Mouse (Mus musculus) liver, embryonic 15.5 days (tissue): ENCODE results near the gene Mvk. TPM values are rescaled to one million over a fixed set of nuclear protein-coding genes. Genes with fewer than 3 reads are reported as not detected.

ENCODE experiments used
- microRNA-seq: library from miRNA; unstranded; fragments of <30 nt; microRNA quantifications from one replicate; pipeline ENCODE4, GENCODE M21; 2016
- polyA plus RNA-seq: library from polyadenylated mRNA; unstranded; fragments of >200 nt; fragmentation: Nextera tagmentation; extraction: Ambion mirVana; gene quantifications from 2 replicates; pipeline ENCODE4 v1.2.1, GENCODE M21; 2015

The Mvk gene
- polyA plus RNA-seq, 1 experiment from 2014 or later = 32.7 TPM

Small RNAs within 50 kb of the gene (microRNA-seq; reads per million reads assigned to microRNA genes)
- gene Mir7027 = not detected

Other genes with a start within 250 kb of the Mvk start
- gene Foxn4, start 170.5 kb upstream of the Mvk start, polyA plus RNA-seq = not detected in 2 replicates
- gene Myo1h, start 155.1 kb upstream of the Mvk start, polyA plus RNA-seq = 0.40 and 0.62 TPM in 2 replicates
- gene Kctd10, start 63.8 kb upstream of the Mvk start, polyA plus RNA-seq = 21.1 and 22.6 TPM in 2 replicates
- 17.1 and 18.4 TPM in 2 replicates for gene Ube3b, start 63.7 kb upstream of the Mvk start, polyA plus RNA-seq
- gene Mmab, start 209 bp upstream of the Mvk start, polyA plus RNA-seq = 10.3 and 11.0 TPM in 2 replicates
- gene Fam222a, start 123.7 kb downstream of the Mvk start, polyA plus RNA-seq = 0.50 and 0.73 TPM in 2 replicates
- gene Trpv4, start 214.2 kb downstream of the Mvk start, polyA plus RNA-seq = 0.24 and 0.33 TPM in 2 replicates
- 36.2 and 36.8 TPM in 2 replicates for gene Gltp, start 246.7 kb downstream of the Mvk start, polyA plus RNA-seq